Mouse (Mus musculus): ENCODE results near the gene Usp30. TPM values are rescaled to one million over a fixed set of nuclear protein-coding genes. Genes with fewer than 3 reads are reported as not detected.

Usp30 gene
- total RNA-seq (2023), result 20.5 TPM

GRCm38 (mm10) chr5:114065161-114065560 is at the start of gene Usp30:
Gene Usp30 (plus strand): TSS chr5:114065461.

GRCm38 (mm10) chr5:114091057-114091807 is 26.0 kb downstream of the Usp30 start, which contains the start of gene Svop:
Gene Svop (minus strand): TSS chr5:114091570.

GRCm38 (mm10) chr5:114127374-114128349 is 62.4 kb downstream of the Usp30 start, which contains the start of gene Alkbh2:
Gene Alkbh2 (minus strand): TSS chr5:114128218.

GRCm38 (mm10) chr5:114130211-114130605 is 64.9 kb downstream of the Usp30 start, which contains the start of gene Ung:
Gene Ung (plus strand): TSS chr5:114130386.

GRCm38 (mm10) chr5:114146028-114146888 is 81.0 kb downstream of the Usp30 start, which contains the start of gene Acacb:
Gene Acacb (plus strand): TSS chr5:114146535.

Other genes starting within 250 kb of the Usp30 start
- gene Selplg, start 232.8 kb upstream of the Usp30 start, total RNA-seq (2023), result 398 TPM
- gene Coro1c, start 156.7 kb upstream of the Usp30 start, total RNA-seq (2023), result 59.1 TPM
- gene Ssh1, start 71.6 kb upstream of the Usp30 start, total RNA-seq (2023), result 42.1 TPM
- gene Dao, start 61.8 kb upstream of the Usp30 start, total RNA-seq (2023), result not detected
- gene Svop, start 26.1 kb downstream of the Usp30 start, total RNA-seq (2023), result not detected
- gene Alkbh2, start 62.8 kb downstream of the Usp30 start, total RNA-seq (2023), result 8.2 TPM
- 12.9 TPM for gene Ung, start 64.9 kb downstream of the Usp30 start, total RNA-seq (2023)
- gene Acacb, start 81.1 kb downstream of the Usp30 start, total RNA-seq (2023), result 13.8 TPM
- gene Foxn4, start 208.3 kb downstream of the Usp30 start, total RNA-seq (2023), result not detected
- 14.2 TPM for gene Myo1h, start 223.7 kb downstream of the Usp30 start, total RNA-seq (2023)

Measured in CD4-positive naive resting alpha-beta T cell, adult 57 days (primary cell).